Mouse (Mus musculus) cerebellum, adult 2 months (tissue): ENCODE results near the gene Foxp1.

ENCODE experiments used
- CTCF ChIP-seq: fragments of 200-500 bp; IDR thresholded peaks from 2 replicates; pipeline ENCODE4 v1.5.1; 2011; ENCODE audit warnings: low read depth, mild to moderate bottlenecking, control low read depth, low read length, moderate library complexity, borderline replicate concordance; ENCODE audit not compliant: insufficient read depth
- POLR2A ChIP-seq: fragments of 200-500 bp; IDR thresholded peaks from 2 replicates; pipeline ENCODE4 v1.6.1; 2011; ENCODE audit warnings: low read length, control low read depth, borderline replicate concordance; ENCODE audit not compliant: insufficient read depth

- TF ChIP-seq CTCF (no peak), POLR2A (no peak)
Observed at GRCm38 (mm10) chr6:99217155-99217554, 305.4 kb downstream of the Foxp1 start.
